Mouse (Mus musculus): ENCODE data around the gene Sh2d1b2. TPM values are rescaled to one million over a fixed set of nuclear protein-coding genes. Genes with fewer than 3 reads are reported as not detected.

Sh2d1b2 gene
- polyA plus RNA-seq, 1 experiment from 2014 or later: not detected

DNA sequence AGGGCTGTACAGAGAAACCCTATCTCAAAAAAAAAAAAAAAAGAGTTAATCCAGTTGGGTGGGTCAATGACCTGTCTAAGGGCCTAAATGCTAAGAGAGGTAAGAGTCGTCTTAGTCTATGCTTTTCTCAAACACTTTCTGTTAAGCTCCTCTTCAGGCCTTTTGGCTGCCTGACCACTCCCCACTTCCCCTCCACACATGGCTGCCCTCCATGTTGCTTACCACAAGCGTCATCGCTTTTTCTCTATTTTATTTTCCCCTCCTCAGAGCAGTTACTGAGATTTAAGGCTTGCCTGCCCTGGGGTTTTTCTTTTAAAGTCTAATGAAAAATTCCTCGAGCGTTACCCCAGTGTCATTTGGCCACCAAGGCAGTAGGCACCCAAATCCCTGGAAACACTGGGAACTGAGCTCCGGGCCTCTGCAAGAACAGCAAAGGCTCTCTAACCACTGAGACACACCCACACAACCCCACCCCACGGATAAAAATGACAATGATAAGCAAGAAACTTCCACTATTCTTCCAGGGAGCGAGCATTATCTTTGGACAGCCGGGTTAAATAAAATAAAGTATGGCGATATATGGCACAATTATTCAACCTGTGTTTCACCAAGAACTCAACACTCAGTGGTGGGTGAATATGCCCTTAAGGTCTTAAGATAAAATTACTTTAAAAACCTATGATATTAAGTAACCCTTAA, 19.2 kb upstream of the Sh2d1b2 start:
- no peaks in the 10 kb centered on the region for H3K4me1 ChIP-seq (replicated peaks; ENCODE audit: control insufficient read depth, insufficient read depth, low read length)
- no peaks in the 10 kb centered on the region for H3K9me3 ChIP-seq (ENCODE audit: control insufficient read depth, low read length)
- H3K4me2 ChIP-seq (replicated peaks; ENCODE audit: low read depth, low read length): no peak overlapping the region
- H3K9ac ChIP-seq (ENCODE audit: low read depth, low read length): no peak overlapping the region
- H3K4me3 ChIP-seq (ENCODE audit: low read depth, low read length): no peak overlapping the region
- DNase-seq (ENCODE audit: low spot score) (no peak), ATAC-seq (ENCODE audit: low FRiP score) (no peak)
- WGBS: 94% methylated on average over 10 of the region's 10 CpGs
- no peak overlapping the region for H3K27ac ChIP-seq (ENCODE audit: low read depth, low read length)
- H3K36me3 ChIP-seq (ENCODE audit: control insufficient read depth, insufficient read depth, low read length): no peaks in the 10 kb centered on the region
- 0 out of 2 replicates have a peak, but pooled peaks cover 2% of the 10 kb centered on the region for H3K27me3 ChIP-seq (ENCODE audit: control insufficient read depth, insufficient read depth, low read length)

DNA sequence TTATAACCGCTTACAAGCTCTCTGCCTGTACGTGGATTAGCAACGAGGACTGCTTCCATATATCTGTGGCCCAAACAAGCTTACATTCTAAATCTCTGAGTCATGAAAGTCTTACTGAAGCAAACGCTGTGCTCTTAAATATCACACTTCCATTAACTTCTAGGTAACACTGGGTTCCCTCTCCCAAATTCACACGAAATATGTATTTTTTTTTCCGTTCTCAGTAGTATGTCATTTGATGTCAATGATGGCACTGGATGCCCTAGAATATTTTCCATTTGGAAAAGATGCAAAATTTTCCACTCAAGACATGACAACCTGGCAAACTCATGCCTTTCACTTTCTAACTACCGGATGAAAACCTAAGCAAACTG, 18.2 kb upstream of the Sh2d1b2 start:
- Histone ChIP-seq H3K9me3 (ENCODE audit: control insufficient read depth, low read length) (no peaks in the 10 kb centered on the region), H3K9ac (ENCODE audit: low read depth, low read length) (peak overlapping the region; percentile 94), H3K27me3 (ENCODE audit: control insufficient read depth, insufficient read depth, low read length) (0 out of 2 replicates have a peak, but pooled peaks cover 2% of the 10 kb centered on the region), H3K4me1 (replicated peaks; ENCODE audit: control insufficient read depth, insufficient read depth, low read length) (no peaks in the 10 kb centered on the region), H3K4me2 (replicated peaks; ENCODE audit: low read depth, low read length) (peak overlapping the region; percentile 42), H3K27ac (ENCODE audit: low read depth, low read length) (no peak overlapping the region), H3K4me3 (ENCODE audit: low read depth, low read length) (peak overlapping the region; percentile 94), H3K36me3 (ENCODE audit: control insufficient read depth, insufficient read depth, low read length) (no peaks in the 10 kb centered on the region)
- DNase-seq (ENCODE audit: low spot score) (no peak), ATAC-seq (ENCODE audit: low FRiP score) (no peak)
- 47% methylated on average over 7 of the region's 7 CpGs for WGBS

DNA sequence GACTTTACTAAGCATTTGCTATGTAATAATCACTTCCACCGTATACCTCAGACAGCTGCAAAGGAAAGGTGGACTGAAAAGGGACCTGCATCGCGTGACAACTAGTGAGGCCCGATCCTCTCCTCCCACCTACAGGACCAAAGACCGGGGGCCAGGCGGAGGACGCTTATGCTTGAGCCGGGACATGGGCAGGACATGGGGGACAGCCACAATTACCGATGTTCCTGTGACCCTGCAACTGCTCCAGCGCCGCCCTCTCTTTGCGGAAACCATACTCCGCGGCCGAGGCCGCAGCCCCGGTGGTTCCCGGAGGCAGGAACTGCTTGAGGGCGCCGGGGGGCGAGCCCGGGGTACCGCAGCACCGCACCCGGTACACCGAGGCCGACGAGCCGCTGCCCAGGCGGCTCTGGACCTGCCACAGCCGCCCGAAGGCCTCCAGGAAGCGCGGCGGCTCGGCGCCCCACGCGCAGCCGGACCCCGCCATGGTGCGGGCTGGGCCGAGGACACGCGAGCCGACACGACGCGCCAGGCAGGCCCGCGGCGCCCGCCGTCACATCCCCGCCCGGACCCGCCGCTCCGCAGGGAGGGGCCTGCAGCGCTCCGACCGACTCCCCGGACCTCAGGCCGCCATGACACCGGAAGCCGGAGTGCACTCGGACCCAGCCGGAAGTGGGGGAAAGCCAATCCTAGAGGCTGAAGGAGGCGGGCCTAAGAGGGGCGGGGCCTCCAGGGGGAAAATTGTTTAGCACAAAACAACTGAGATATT, 17.6 kb upstream of the Sh2d1b2 start, which contains the start of gene Uhmk1:
Gene Uhmk1 (minus strand): TSS at position 641 of the 766 bp plus-strand sequence.
- under 1% methylated on average over 70 of the region's 70 CpGs for whole genome bisulfite sequencing
- DNase-seq (ENCODE audit: low spot score) (peak; percentile 92), ATAC-seq (ENCODE audit: low FRiP score) (peak; percentile 99)
- H3K9me3 ChIP-seq (ENCODE audit: control insufficient read depth, low read length): no peaks in the 10 kb centered on the region
- peak within 1 kb of the TSS; percentile 74; the same call in 1 of the 2 replicates for H3K27ac ChIP-seq (ENCODE audit: low read depth, low read length)
- H3K36me3 ChIP-seq (ENCODE audit: control insufficient read depth, insufficient read depth, low read length): no peaks in the 10 kb centered on the region
- H3K9ac ChIP-seq (ENCODE audit: low read depth, low read length): peak within 1 kb of the TSS; percentile 94
- 0 out of 2 replicates have a peak, but pooled peaks cover 2% of the 10 kb centered on the region for H3K27me3 ChIP-seq (ENCODE audit: control insufficient read depth, insufficient read depth, low read length)
- H3K4me3 ChIP-seq (ENCODE audit: low read depth, low read length): peak within 1 kb of the TSS; percentile 94
- H3K4me1 ChIP-seq (replicated peaks; ENCODE audit: control insufficient read depth, insufficient read depth, low read length): no peaks in the 10 kb centered on the region
- peak within 1 kb of the TSS; percentile 42 for H3K4me2 ChIP-seq (replicated peaks; ENCODE audit: low read depth, low read length)

DNA sequence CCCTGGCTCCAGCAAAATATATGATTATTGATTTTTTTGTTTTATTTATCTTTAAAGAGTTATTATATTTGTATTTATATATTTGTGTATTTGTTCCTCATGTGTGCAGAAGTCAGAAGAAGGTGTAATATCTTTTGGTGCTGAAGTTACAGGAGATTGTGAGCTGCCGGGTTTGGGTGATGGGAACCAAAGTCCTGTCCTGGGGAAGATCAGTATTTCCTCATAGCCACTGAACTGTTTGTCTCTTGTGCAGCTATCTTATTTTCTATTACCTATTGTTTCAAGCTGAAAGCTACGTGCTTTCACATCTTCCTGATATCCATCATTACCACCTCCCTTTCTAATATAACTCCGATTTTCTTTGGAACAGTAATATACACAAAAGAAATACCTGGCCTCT, 17.0 kb upstream of the Sh2d1b2 start:
- Histone ChIP-seq H3K9me3 (ENCODE audit: control insufficient read depth, low read length) (no peaks in the 10 kb centered on the region), H3K9ac (ENCODE audit: low read depth, low read length) (peak overlapping the region; percentile 94; the same call in 1 of the 2 replicates), H3K27ac (ENCODE audit: low read depth, low read length) (no peak overlapping the region), H3K4me1 (replicated peaks; ENCODE audit: control insufficient read depth, insufficient read depth, low read length) (no peaks in the 10 kb centered on the region), H3K27me3 (ENCODE audit: control insufficient read depth, insufficient read depth, low read length) (0 out of 2 replicates have a peak, but pooled peaks cover 2% of the 10 kb centered on the region), H3K4me3 (ENCODE audit: low read depth, low read length) (peak overlapping the region; percentile 94), H3K36me3 (ENCODE audit: control insufficient read depth, insufficient read depth, low read length) (no peaks in the 10 kb centered on the region), H3K4me2 (replicated peaks; ENCODE audit: low read depth, low read length) (peak overlapping the region; percentile 42)
- 0 out of 2 replicates have a peak, but pooled peaks have one; percentile 20 for ATAC-seq (ENCODE audit: low FRiP score)
- DNase-seq (ENCODE audit: low spot score): peak; percentile 6
- WGBS: 74% methylated on average over 3 of the region's 3 CpGs

DNA sequence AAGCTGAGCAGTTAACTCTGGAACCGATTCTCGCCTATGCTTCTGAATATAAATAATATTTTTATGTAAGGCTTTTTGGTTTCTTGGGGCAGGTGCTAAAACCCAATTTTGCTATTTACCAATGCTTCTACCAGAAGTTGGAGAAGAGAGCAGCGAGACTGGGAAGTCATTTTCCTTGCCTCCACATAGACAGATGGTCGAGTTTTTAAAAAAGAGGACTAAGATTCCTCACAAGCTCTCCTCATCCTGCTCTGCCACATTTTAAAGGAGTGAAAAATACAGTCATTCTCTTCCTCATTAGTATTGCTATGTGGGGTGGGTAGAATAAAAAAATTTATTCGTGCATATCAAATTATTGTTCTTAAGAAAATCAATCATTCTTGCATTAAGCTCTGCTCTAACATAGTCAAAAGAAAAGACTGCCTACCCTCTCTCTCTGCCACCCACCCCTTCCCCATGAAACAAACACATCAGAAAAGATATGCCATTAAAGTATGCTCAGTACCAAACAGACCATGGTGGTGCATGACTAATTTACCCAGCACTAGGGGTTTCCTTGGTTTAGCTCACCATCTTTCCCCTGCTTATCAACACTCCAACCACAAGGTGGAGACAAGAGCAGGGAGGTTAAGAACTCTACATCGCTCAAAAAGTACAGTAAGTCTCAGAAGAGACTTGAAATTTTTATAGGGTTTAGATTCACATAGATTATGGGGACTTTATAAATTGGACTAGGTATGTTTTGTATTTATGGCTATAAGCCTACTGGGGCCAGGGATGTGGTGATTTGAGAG, 14.3 kb upstream of the Sh2d1b2 start:
- 81% methylated on average over 6 of the region's 6 CpGs for WGBS
- peak; percentile 37 for DNase-seq (ENCODE audit: low spot score)

DNA sequence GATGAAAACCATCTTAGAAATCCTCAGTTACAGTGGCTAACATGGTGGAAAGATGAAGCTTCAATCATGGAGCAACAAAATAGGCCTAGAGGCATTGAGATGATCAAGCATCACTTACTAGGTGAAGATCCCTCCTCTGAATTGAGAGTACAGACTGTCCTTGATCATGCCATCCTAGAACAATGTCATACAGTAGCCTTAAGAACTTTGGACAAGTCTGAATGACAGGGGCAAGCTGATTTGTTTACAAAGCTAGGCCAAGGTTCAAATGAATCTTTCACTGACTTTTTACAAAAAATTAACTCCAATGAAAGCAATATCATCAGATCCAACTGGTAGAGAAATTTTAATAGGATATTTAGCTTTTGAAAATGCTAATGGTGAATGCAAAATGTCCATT, 12.2 kb upstream of the Sh2d1b2 start:
- ATAC-seq (ENCODE audit: low FRiP score): no peak
- no peak overlapping the region for H3K9ac ChIP-seq (ENCODE audit: low read depth, low read length)

More for the DNA sequence above, 14.3 kb upstream of the Sh2d1b2 start:
- Histone ChIP-seq H3K9me3 (ENCODE audit: control insufficient read depth, low read length) (no peaks in the 10 kb centered on the region), H3K9ac (ENCODE audit: low read depth, low read length) (no peak overlapping the region), H3K4me3 (ENCODE audit: low read depth, low read length) (no peak overlapping the region), H3K36me3 (ENCODE audit: control insufficient read depth, insufficient read depth, low read length) (no peaks in the 10 kb centered on the region), H3K27ac (ENCODE audit: low read depth, low read length) (no peak overlapping the region), H3K4me2 (replicated peaks; ENCODE audit: low read depth, low read length) (no peak overlapping the region), H3K4me1 (replicated peaks; ENCODE audit: control insufficient read depth, insufficient read depth, low read length) (no peaks in the 10 kb centered on the region), H3K27me3 (ENCODE audit: control insufficient read depth, insufficient read depth, low read length) (0 out of 2 replicates have a peak, but pooled peaks cover 2% of the 10 kb centered on the region)
- no peak for ATAC-seq (ENCODE audit: low FRiP score)

DNA sequence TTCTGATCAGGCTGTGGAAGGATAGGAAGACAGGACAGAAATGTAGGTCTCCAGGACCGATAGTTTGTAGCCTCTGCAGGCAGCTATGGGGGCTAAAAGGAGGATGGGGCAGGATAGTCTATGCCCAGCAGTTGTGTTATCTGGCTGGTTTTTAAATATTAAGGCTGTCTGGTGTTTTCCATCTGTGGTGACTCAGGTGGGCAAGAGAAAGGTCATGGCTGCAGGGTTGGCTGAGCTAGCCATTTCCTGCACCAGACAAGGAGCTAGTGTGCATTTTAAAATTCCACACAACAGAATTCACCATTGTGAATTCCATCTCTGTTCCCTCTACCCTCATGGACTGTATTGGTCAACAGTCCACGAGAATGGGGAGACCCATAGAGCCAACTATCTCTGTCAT, 9.3 kb upstream of the Sh2d1b2 start:
- no peaks in the 10 kb centered on the region for H3K36me3 ChIP-seq (ENCODE audit: control insufficient read depth, insufficient read depth, low read length)
- no peaks in the 10 kb centered on the region for H3K27me3 ChIP-seq (ENCODE audit: control insufficient read depth, insufficient read depth, low read length)
- H3K4me1 ChIP-seq (replicated peaks; ENCODE audit: control insufficient read depth, insufficient read depth, low read length): no peaks in the 10 kb centered on the region
- 86% methylated on average over 2 of the region's 2 CpGs for WGBS
- H3K4me3 ChIP-seq (ENCODE audit: low read depth, low read length): no peak overlapping the region
- DNase-seq (ENCODE audit: low spot score) (no peak), ATAC-seq (ENCODE audit: low FRiP score) (no peak)
- H3K9me3 ChIP-seq (ENCODE audit: control insufficient read depth, low read length): no peaks in the 10 kb centered on the region
- no peak overlapping the region for H3K9ac ChIP-seq (ENCODE audit: low read depth, low read length)
- no peak overlapping the region for H3K4me2 ChIP-seq (replicated peaks; ENCODE audit: low read depth, low read length)
- H3K27ac ChIP-seq (ENCODE audit: low read depth, low read length): no peak overlapping the region

More for the DNA sequence above, 12.2 kb upstream of the Sh2d1b2 start:
- Histone ChIP-seq H3K36me3 (ENCODE audit: control insufficient read depth, insufficient read depth, low read length) (no peaks in the 10 kb centered on the region), H3K27ac (ENCODE audit: low read depth, low read length) (no peak overlapping the region), H3K9me3 (ENCODE audit: control insufficient read depth, low read length) (no peaks in the 10 kb centered on the region), H3K27me3 (ENCODE audit: control insufficient read depth, insufficient read depth, low read length) (0 out of 2 replicates have a peak, but pooled peaks cover 2% of the 10 kb centered on the region), H3K4me3 (ENCODE audit: low read depth, low read length) (no peak overlapping the region), H3K4me1 (replicated peaks; ENCODE audit: control insufficient read depth, insufficient read depth, low read length) (no peaks in the 10 kb centered on the region), H3K4me2 (replicated peaks; ENCODE audit: low read depth, low read length) (no peak overlapping the region)
- no peak for DNase-seq (ENCODE audit: low spot score)

DNA sequence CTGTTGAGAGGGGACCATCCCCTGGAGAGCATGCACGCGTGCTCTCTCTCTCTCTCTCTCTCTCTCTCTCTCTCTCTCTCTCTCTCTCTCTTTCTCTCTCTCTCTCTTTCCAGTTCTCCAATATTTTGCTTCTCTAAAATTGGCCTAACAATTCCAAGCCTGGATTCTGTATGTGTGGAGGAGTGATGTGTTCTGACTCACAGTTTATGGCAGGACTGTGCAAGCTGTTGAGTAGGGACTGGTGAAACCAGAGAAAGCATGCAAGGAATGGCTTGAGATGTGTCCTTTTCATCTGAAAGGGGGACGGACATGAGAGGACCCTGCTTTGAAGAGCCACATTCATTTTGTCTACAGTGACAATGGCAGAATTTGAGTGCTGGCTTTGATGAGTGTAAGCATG, 12.5 kb downstream of the Sh2d1b2 start:
- Histone ChIP-seq H3K9ac (ENCODE audit: low read depth, low read length) (no peak overlapping the region), H3K27ac (ENCODE audit: low read depth, low read length) (no peak overlapping the region), H3K36me3 (ENCODE audit: control insufficient read depth, insufficient read depth, low read length) (no peaks in the 10 kb centered on the region), H3K4me1 (replicated peaks; ENCODE audit: control insufficient read depth, insufficient read depth, low read length) (no peaks in the 10 kb centered on the region), H3K27me3 (ENCODE audit: control insufficient read depth, insufficient read depth, low read length) (no peaks in the 10 kb centered on the region), H3K4me3 (ENCODE audit: low read depth, low read length) (no peak overlapping the region), H3K9me3 (ENCODE audit: control insufficient read depth, low read length) (no peaks in the 10 kb centered on the region), H3K4me2 (replicated peaks; ENCODE audit: low read depth, low read length) (no peak overlapping the region)
- WGBS: 84% methylated on average over 3 of the region's 3 CpGs
- ATAC-seq (ENCODE audit: low FRiP score): no peak
- no peak for DNase-seq (ENCODE audit: low spot score)
